Mouse (Mus musculus): ENCODE measurements at regions not wholly inside any gene's neighbourhood (a gene's known extent, or its start where the extent isn't known, plus 50 kb on each side); places are given as distances from the start of the nearest gene placed in this dataset.

DNA sequence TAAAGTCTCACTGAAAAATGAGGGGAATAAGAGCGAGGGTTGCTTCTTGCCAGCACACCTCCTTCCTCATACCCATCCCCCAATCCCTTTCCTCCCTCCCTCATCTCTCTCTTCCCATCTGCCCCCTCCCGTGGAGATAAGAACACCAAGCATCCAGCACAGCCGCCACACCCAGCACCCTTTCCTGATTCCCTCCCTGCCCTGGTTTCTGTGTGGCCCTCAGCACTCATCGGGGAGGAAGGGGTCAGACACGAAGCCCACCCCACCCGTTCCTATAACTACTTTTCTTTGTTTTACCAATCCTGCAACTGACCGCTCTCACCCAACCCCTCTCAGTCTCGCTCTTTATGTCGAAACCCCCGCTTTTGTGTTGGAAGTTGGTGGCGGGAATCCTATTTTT is 137.3 kb downstream of the Rpl14 start:
- TF ChIP-seq POLR2AphosphoS2 (IDR thresholded peaks at IDR 0.05; ENCODE audit: insufficient read length, low read depth) (no peak), MAX (IDR thresholded peaks at IDR 0.05; ENCODE audit: low read depth) (no peak)
